Mouse (Mus musculus): ENCODE results near the gene Trarg1.

GRCm38 (mm10) chr11:76650862-76651560 is 28.6 kb upstream of the Trarg1 start:
- no peak for TF ChIP-seq CTCF (IDR thresholded peaks at IDR 0.05)
- no peak for TF ChIP-seq EP300 (IDR thresholded peaks at IDR 0.05)
